Mouse (Mus musculus) left cerebral cortex, postnatal 36 days (tissue): Measurements from ENCODE around the gene Rab6a. TPM values are rescaled to one million over a fixed set of nuclear protein-coding genes. Genes with fewer than 3 reads are reported as not detected.

Source experiments
- DNase-seq, 2 experiments: peaks; one replicate each; pipeline ENCODE4 v3.0.0; 2021 to 2022; ENCODE audit warnings: low spot score in 2 of 2, mixed read lengths in 1 of 2
- intact Hi-C: fragments of 180-260 bp; cut with DNase I; formaldehyde crosslinking; loops from one replicate; pipeline ENCODE4 v1.15.1; 2025
- total RNA-seq, 2 experiments: library from RNA; stranded (reverse); gene quantifications; 2 replicates each; pipeline ENCODE4 v1.2.3; 2021

Gene Rab6a
- total RNA-seq, 2 experiments from 2014 or later, result 395 to 423 TPM

- intact Hi-C loops, result no loop called here
- DNase-seq, result no peak
These were observed 66.2 kb downstream of the Rab6a start for GRCm38 (mm10) chr7:100673452-100673851.

- intact Hi-C loops, result no loop called here
- DNase-seq, result no peak
These were observed 67.7 kb downstream of the Rab6a start for GRCm38 (mm10) chr7:100674941-100675340.

GRCm38 (mm10) chr7:100678052-100678451 is 70.8 kb downstream of the Rab6a start:
- intact Hi-C loops, result no loop called here

GRCm38 (mm10) chr7:100678948-100679880 is 72.0 kb downstream of the Rab6a start:
- no peak for DNase-seq
- intact Hi-C loops, result no loop called here

More at GRCm38 (mm10) chr7:100678052-100678451, 70.8 kb downstream of the Rab6a start:
- no peak for DNase-seq

GRCm38 (mm10) chr7:100681132-100681531 is 73.9 kb downstream of the Rab6a start:
- intact Hi-C loops, result no loop called here
- no peak for DNase-seq

- no peak for DNase-seq
- intact Hi-C loops, result no loop called here
These were observed 76.0 kb downstream of the Rab6a start for GRCm38 (mm10) chr7:100683241-100683640.

GRCm38 (mm10) chr7:100684081-100684480 is 76.9 kb downstream of the Rab6a start:
- intact Hi-C loops, result no loop called here
- no peak for DNase-seq

- DNase-seq, result peak; percentile 36 to 55
- intact Hi-C loops, result no loop called here
These were observed 77.3 kb downstream of the Rab6a start for GRCm38 (mm10) chr7:100684538-100684937.

- peak; percentile 47 to 50 for DNase-seq
- intact Hi-C loops, result loop anchor here (5.0 kb wide), 1 partner anchor 132 kb away; no protein-coding TSS in a partner anchor
These were observed 78.1 kb downstream of the Rab6a start for GRCm38 (mm10) chr7:100685061-100686030.

GRCm38 (mm10) chr7:100688471-100688870 is 81.3 kb downstream of the Rab6a start:
- no peak for DNase-seq
- intact Hi-C loops, result loop anchor here (5.0 kb wide), 1 partner anchor 129 kb away; no protein-coding TSS in a partner anchor

Other genes starting within 250 kb of the Rab6a start
- 10 to 100 TPM; 20.5 to 28.1 TPM for gene C2cd3, start 235.2 kb upstream of the Rab6a start, total RNA-seq
- 100 to 1,000 TPM; 204 to 224 TPM for gene Ppme1, start 235.1 kb upstream of the Rab6a start, total RNA-seq
- gene Ucp3, start 134.4 kb upstream of the Rab6a start, total RNA-seq, result 1 to 10 TPM; 2.3 to 2.8 TPM
- gene Ucp2, start 114.1 kb upstream of the Rab6a start, total RNA-seq, result 10 to 100 TPM; 76.5 to 90.0 TPM
- under 1 TPM; 0.39 to 0.45 TPM for gene Dnajb13, start 92.5 kb upstream of the Rab6a start, total RNA-seq
- 10 to 100 TPM in 1 of 2 experiments, 1 to 10 TPM in 1; 8.5 to 10.8 TPM for gene Coa4, start 70.3 kb upstream of the Rab6a start, total RNA-seq
- gene Mrpl48, start 891 bp downstream of the Rab6a start, total RNA-seq, result 10 to 100 TPM; 65.4 to 75.2 TPM
- 100 to 1,000 TPM; 131 to 184 TPM for gene Plekhb1, start 55.0 kb downstream of the Rab6a start, total RNA-seq
- gene Fam168a, start 99.2 kb downstream of the Rab6a start, total RNA-seq, result 100 to 1,000 TPM; 240 to 242 TPM